Mouse (Mus musculus) stomach, embryonic 14.5 days (tissue): ENCODE measurements at regions not wholly inside any gene's neighbourhood (a gene's known extent, or its start where the extent isn't known, plus 50 kb on each side); places are given as distances from the start of the nearest gene placed in this dataset.

ENCODE experiments used
- ATAC-seq: fragments of 200-750 bp; cut with Nextera tagmentation; 2 replicates; pipeline ENCODE4 v1.8.0; 2017; ENCODE audit warnings: low read depth, moderate TSS enrichment; ENCODE audit not compliant: insufficient number of reproducible peaks, insufficient read depth, low FRiP score
- H3K27ac ChIP-seq: fragments of 300-500 bp; sonication (generic); 2 replicates; pipeline ENCODE4 v1.5.1; 2014; ENCODE audit warnings: mild to moderate bottlenecking, low read length, moderate library complexity, mixed read lengths
- H3K27me3 ChIP-seq: fragments of 300-500 bp; sonication (generic); 2 replicates; pipeline ENCODE4 v1.6.1; 2014; ENCODE audit warnings: low read length, control low read depth, mixed read lengths; ENCODE audit not compliant: control insufficient read depth, insufficient read depth
- H3K36me3 ChIP-seq: fragments of 300-500 bp; sonication (generic); 2 replicates; pipeline ENCODE4 v1.6.1; 2014; ENCODE audit warnings: mild to moderate bottlenecking, control low read depth, low read length, moderate library complexity, mixed read lengths; ENCODE audit not compliant: control insufficient read depth, insufficient read depth
- H3K4me1 ChIP-seq: fragments of 300-500 bp; sonication (generic); 2 replicates; pipeline ENCODE4 v1.6.1; 2014; ENCODE audit warnings: low read length, control low read depth, mixed read lengths; ENCODE audit not compliant: control insufficient read depth, insufficient read depth
- H3K4me2 ChIP-seq: fragments of 300-500 bp; sonication (generic); replicated peaks from 2 replicates; pipeline ENCODE4 v1.6.1; 2014; ENCODE audit warnings: low read depth, low read length, control low read depth
- H3K4me3 ChIP-seq: fragments of 300-500 bp; sonication (generic); 2 replicates; pipeline ENCODE4 v1.5.1; 2014; ENCODE audit warnings: low read depth, low read length, control low read depth
- H3K9ac ChIP-seq: fragments of 300-500 bp; sonication (generic); replicated peaks from 2 replicates; pipeline ENCODE4 v1.6.1; 2014; ENCODE audit warnings: low read depth, mild to moderate bottlenecking, control low read depth, low read length, moderate library complexity, mixed read lengths
- H3K9me3 ChIP-seq: fragments of 300-500 bp; sonication (generic); 2 replicates; pipeline ENCODE4 v1.6.1; 2016; ENCODE audit warnings: low read depth, low read length, control low read depth; ENCODE audit not compliant: control insufficient read depth
- WGBS: fragments of 180-500 bp; shearing (Covaris S2); extraction: QIAGEN DNeasy Blood & Tissue Kit; methylation state at CpG from one replicate; pipeline ENCODE4 v1.1.7; 2014; 5-methylcytosine and 5-hydroxymethylcytosine counted together

DNA sequence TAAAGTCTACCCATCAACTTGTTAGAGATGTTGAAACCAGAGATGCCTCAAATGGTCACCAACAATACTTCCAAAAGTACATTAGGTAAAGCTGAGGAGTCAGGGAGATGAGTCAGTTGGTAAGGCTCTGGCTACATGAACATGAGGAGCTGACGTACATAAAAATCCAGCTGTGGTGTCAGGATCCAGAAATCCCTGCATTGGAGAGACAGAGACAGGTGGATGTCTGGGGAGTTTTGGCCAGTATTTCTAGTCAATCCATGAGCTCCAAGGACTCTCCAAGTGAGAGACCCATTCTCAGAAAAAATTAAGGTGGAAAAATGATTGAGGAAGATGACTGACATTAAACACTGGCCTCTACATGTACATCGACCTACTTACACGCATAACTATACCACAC lies 244.8 kb upstream of the Adgrl2 start:
- H3K9ac ChIP-seq = no peak overlapping the region
- no peaks in the 10 kb centered on the region for H3K27me3 ChIP-seq
- ATAC-seq = no peak
- 95% methylated on average over 3 of the region's 3 CpGs for WGBS
- no peaks in the 10 kb centered on the region for H3K4me1 ChIP-seq
- H3K4me3 ChIP-seq = no peak overlapping the region
- no peak overlapping the region for H3K4me2 ChIP-seq
- H3K9me3 ChIP-seq = no peaks in the 10 kb centered on the region
- H3K27ac ChIP-seq = no peak overlapping the region
- H3K36me3 ChIP-seq = no peaks in the 10 kb centered on the region

- H3K27me3 ChIP-seq = no peaks in the 10 kb centered on the region
- 25% methylated on average over 8 of the region's 8 CpGs for WGBS
- no peaks in the 10 kb centered on the region for H3K4me1 ChIP-seq
- no peak overlapping the region for H3K9ac ChIP-seq
- H3K9me3 ChIP-seq = no peaks in the 10 kb centered on the region
- H3K4me3 ChIP-seq = no peak overlapping the region
- no peak overlapping the region for H3K4me2 ChIP-seq
- peak; percentile 77; the same call in 1 of the 2 replicates for ATAC-seq
- H3K36me3 ChIP-seq = no peaks in the 10 kb centered on the region
- H3K27ac ChIP-seq = peak overlapping the region; percentile 71; the same call in 1 of the 2 replicates
These were observed 243.4 kb upstream of the Adgrl2 start for GRCm38 (mm10) chr3:149233691-149234131.

DNA sequence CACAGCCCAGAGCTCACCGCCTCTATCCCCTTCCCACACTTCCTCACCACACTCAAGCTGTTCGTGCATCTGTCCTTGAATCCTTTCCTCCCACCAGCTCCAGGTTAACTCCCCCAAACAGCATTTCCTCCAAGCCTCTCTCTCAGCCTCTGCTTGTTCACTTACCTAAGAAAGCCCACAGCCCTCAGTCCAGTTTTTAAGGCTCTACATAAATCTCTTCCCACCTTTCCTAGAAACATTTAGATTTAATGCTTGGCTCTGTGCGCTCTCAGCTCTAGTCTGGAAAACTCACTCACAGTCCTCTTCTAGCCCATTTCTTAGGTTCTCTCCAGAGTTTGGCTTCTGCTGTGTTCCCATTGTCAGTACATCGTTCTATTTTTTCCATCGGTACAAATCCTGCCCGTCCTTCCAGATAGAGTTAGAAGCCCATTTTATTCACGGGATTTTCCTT lies 242.9 kb upstream of the Adgrl2 start:
- Histone ChIP-seq H3K36me3 (no peaks in the 10 kb centered on the region), H3K27ac (peak overlapping the region; percentile 71; the same call in 1 of the 2 replicates), H3K27me3 (no peaks in the 10 kb centered on the region), H3K4me3 (no peak overlapping the region), H3K4me1 (no peaks in the 10 kb centered on the region), H3K9me3 (no peaks in the 10 kb centered on the region), H3K4me2 (no peak overlapping the region), H3K9ac (no peak overlapping the region)
- ATAC-seq = peak; percentile 11; the same call in 1 of the 2 replicates
- WGBS = 48% methylated on average over 7 of the region's 7 CpGs

GRCm38 (mm10) chr3:149231346-149231745 lies 241.0 kb upstream of the Adgrl2 start:
- no peak overlapping the region for H3K4me3 ChIP-seq
- no peak for ATAC-seq
- no peaks in the 10 kb centered on the region for H3K9me3 ChIP-seq
- 85% methylated on average over 3 of the region's 3 CpGs for WGBS
- H3K4me2 ChIP-seq = no peak overlapping the region
- no peaks in the 10 kb centered on the region for H3K27me3 ChIP-seq
- H3K36me3 ChIP-seq = no peaks in the 10 kb centered on the region
- H3K27ac ChIP-seq = no peak overlapping the region
- H3K9ac ChIP-seq = no peak overlapping the region
- no peaks in the 10 kb centered on the region for H3K4me1 ChIP-seq

- no peak for ATAC-seq
- Histone ChIP-seq H3K9me3 (no peaks in the 10 kb centered on the region), H3K27me3 (no peaks in the 10 kb centered on the region), H3K9ac (no peak overlapping the region), H3K4me2 (no peak overlapping the region), H3K4me3 (no peak overlapping the region), H3K27ac (no peak overlapping the region), H3K36me3 (no peaks in the 10 kb centered on the region), H3K4me1 (0 out of 2 replicates have a peak, but pooled peaks cover 3% of the 10 kb centered on the region)
- 84% methylated on average over 5 of the region's 5 CpGs for WGBS
These were observed 237.2 kb upstream of the Adgrl2 start for GRCm38 (mm10) chr3:149227556-149227955.

DNA sequence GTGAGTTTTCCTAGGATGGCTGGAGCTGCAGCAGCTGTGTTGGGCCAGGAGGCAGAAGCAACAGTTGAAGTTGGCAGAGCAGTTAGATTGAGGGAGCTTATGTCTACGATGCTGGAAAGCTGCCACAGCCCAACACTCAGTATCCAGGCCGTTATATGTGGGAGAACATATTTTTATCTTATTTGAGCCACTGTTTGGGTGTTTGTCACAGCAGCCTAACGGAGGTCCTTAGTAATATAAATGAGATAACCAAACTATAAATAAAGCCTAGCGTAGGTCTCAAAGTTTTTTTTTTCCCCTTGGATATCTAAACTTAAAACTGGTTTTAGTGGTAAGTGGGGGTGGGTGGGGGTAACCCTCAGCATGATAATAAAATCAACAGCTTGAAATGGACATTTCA lies 236.4 kb upstream of the Adgrl2 start:
- no peaks in the 10 kb centered on the region for H3K9me3 ChIP-seq
- no peaks in the 10 kb centered on the region for H3K27me3 ChIP-seq
- no peak overlapping the region for H3K9ac ChIP-seq
- no peak for ATAC-seq
- WGBS = 54% methylated on average over 4 of the region's 4 CpGs
- H3K36me3 ChIP-seq = no peaks in the 10 kb centered on the region
- 0 out of 2 replicates have a peak, but pooled peaks cover 3% of the 10 kb centered on the region for H3K4me1 ChIP-seq
- no peak overlapping the region for H3K27ac ChIP-seq
- H3K4me3 ChIP-seq = no peak overlapping the region
- no peak overlapping the region for H3K4me2 ChIP-seq

GRCm38 (mm10) chr3:149225684-149226083 lies 235.3 kb upstream of the Adgrl2 start:
- WGBS = 91% methylated on average over 17 of the region's 17 CpGs
- Histone ChIP-seq H3K9me3 (no peaks in the 10 kb centered on the region), H3K36me3 (no peaks in the 10 kb centered on the region), H3K27me3 (no peaks in the 10 kb centered on the region), H3K4me3 (no peak overlapping the region), H3K4me2 (no peak overlapping the region), H3K9ac (no peak overlapping the region), H3K27ac (no peak overlapping the region), H3K4me1 (0 out of 2 replicates have a peak, but pooled peaks cover 3% of the 10 kb centered on the region)
- no peak for ATAC-seq

- Histone ChIP-seq H3K4me1 (0 out of 2 replicates have a peak, but pooled peaks cover 3% of the 10 kb centered on the region), H3K27me3 (no peaks in the 10 kb centered on the region), H3K36me3 (no peaks in the 10 kb centered on the region), H3K27ac (no peak overlapping the region), H3K9ac (no peak overlapping the region), H3K9me3 (no peaks in the 10 kb centered on the region), H3K4me2 (no peak overlapping the region), H3K4me3 (no peak overlapping the region)
- WGBS = 72% methylated on average over 4 of the region's 4 CpGs
- ATAC-seq = no peak
These were observed 233.9 kb upstream of the Adgrl2 start for GRCm38 (mm10) chr3:149224271-149224670.

- H3K4me1 ChIP-seq = 0 out of 2 replicates have a peak, but pooled peaks cover 3% of the 10 kb centered on the region
- ATAC-seq = no peak
- no peak overlapping the region for H3K27ac ChIP-seq
- H3K27me3 ChIP-seq = no peaks in the 10 kb centered on the region
- WGBS = 81% methylated on average over 5 of the region's 5 CpGs
- no peaks in the 10 kb centered on the region for H3K9me3 ChIP-seq
- no peak overlapping the region for H3K4me2 ChIP-seq
- no peak overlapping the region for H3K9ac ChIP-seq
- H3K4me3 ChIP-seq = no peak overlapping the region
- no peaks in the 10 kb centered on the region for H3K36me3 ChIP-seq
These were observed 233.4 kb upstream of the Adgrl2 start for GRCm38 (mm10) chr3:149223776-149224175.
